Mouse (Mus musculus) adipocyte (in vitro differentiated cells): ENCODE measurements around the gene Vmn1r224.

Source experiments
- DNase-seq: peaks from one replicate; pipeline ENCODE4 v3.0.0-alpha.2; 2016; ENCODE audit warnings: low spot score

The Vmn1r224 gene

DNA sequence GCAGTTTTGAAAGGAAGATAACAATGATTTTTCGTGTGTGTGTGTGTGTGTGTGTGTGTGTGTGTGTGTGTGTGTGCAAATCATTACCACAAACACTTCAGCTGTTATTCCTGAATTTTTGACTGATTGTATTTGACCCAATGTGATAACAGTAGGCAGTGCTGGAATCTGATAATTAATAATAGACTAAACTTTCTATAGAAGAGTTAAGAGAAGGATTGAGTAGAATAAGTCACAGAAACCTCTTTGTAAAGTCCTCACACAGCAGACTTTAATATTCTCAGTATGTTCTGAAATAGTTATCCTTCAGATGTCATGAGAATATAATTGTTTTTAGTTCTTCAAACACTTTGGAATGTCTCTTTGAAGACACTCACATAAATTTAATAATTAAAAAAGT, at the start of gene Vmn1r224:
Vmn1r224 (plus strand) TSS at position 301 of the 400 bp plus-strand sequence.
- no peak for DNase-seq

DNA sequence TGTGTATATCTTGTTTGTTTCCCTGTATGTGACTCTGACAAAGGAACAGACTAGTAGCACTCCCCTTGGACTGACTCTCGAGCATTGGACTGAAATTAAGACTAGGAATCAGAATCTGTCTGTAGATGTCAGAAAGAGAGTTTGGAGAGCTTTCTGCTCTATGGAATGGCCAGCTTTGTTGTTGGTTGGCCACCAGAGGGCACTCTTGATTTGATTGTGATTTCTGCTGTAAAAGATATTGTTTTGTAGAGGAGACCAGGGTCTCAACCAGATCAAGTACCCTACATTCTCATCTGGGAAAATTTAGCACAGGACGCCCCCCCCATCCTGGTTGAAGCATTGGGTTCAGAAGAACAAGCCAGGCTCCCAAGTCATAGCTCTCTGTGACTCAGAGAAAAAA, 14.8 kb upstream of the Vmn1r224 start:
- no peak for DNase-seq

DNA sequence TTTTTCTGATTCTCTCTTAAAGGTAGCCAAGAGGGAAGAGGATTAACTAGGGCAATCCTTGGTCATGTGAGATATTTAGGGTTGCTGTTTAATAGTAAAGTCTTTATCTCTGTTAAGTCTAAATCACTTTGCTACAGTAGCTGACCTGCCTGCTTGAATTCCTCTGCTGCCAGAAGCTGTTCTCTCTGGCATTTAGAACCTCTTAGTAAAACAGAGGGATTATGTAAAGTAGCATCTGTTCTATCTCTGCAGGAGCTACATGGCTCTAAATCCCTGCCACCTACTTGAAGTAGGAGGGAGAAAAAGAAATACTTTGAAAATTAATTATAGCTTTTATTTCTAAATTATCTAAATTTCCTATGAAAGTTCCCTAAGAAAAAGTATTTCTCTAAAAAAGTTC, 25.3 kb downstream of the Vmn1r224 start:
- DNase-seq, result no peak

DNA sequence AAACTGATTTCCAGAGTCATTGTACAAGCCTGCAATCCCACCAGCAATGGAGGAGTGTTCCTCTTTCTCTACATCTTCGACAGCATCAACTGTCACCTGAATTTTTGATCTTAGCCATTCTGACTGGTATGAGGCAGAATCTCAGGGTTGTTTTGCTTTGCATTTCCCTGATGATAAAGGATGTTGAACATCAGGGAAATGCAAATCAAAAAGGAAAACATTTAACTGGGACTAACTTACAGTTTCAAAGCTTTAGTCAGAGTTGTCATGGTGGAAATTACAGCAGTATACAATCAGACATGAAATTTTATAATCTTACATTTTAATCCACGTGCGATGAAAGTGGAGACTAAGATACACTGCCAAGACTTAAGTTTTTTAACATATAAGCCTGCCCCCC, 59.4 kb downstream of the Vmn1r224 start:
- no peak for DNase-seq
